Mouse (Mus musculus): ENCODE results near the gene Il15. TPM values are rescaled to one million over a fixed set of nuclear protein-coding genes. Genes with fewer than 3 reads are reported as not detected.

The Il15 gene
- polyA plus RNA-seq, 1 experiment: 21.8 TPM

DNA sequence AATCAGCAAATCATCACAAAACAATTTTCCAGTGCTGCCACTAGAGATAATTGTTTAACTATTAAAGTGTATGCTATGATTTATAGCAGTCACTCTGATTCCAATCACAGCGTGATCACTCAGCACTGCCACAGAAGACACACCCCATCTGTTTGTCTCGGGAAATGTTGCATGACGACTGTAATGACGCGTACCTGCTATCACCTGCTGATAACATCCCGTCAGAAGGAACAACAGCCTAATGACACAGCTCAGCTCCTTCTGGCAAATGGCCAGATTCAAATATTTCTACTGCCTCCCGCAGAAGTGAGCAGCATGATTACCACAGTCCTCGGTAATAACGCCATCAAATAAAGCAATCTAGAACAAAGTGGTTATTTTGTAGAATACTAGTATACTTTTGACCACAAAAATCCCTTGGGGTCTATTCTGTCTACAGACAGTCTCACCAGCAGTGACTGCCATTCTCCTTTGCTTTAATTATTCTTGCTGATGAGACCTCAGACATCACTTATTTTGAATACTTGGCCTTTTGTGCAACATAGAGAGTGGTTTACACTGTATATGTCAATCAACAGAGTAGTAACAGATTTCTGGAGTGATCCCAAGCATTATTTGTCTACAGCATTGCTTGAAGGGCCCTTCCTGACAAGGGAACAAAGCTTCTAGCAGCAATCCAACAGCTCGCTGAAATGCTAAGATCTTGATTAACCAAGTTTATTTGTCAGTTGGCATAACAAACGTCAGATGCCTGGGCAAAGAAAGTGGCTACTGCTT lies 18.4 kb downstream of the Il15 start:
- TF ChIP-seq CTCF (IDR thresholded peaks at IDR 0.05; ENCODE audit: control insufficient read depth, insufficient read depth, low read length) (no peak), POLR2A (IDR thresholded peaks at IDR 0.05; ENCODE audit: borderline replicate concordance, control insufficient read depth, low read depth, low read length) (no peak)
- Histone ChIP-seq H3K4me3 (replicated peaks; ENCODE audit: control insufficient read depth, low read depth, low read length) (no peak overlapping the region), H3K27ac (ENCODE audit: control insufficient read depth, insufficient read depth, low read depth, low read length, poor library complexity) (no peak overlapping the region), H3K4me1 (ENCODE audit: control insufficient read depth, insufficient read depth, low read length) (peaks cover 2% of the 10 kb centered on the region)
- WGBS: 46% methylated on average over 11 of the region's 11 CpGs

DNA sequence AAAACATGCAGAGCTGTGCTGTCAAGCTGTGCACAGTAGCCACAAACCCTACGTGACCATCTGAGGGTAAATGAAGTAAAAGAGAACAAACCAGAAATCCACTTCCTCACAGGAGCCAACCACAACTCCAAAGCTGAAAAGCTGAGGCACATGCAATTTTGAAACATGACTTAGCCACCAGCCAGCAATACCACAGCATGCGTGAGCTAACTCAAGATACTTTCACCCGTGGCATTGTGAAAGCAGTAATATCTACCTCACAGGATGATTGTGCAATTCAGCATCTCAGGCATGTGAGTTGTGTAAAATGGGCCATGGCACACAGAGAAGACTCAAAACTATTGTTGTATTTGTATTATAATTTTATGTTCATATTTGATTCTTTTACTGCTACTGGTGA lies 19.7 kb downstream of the Il15 start:
- H3K4me1 ChIP-seq (ENCODE audit: control insufficient read depth, insufficient read depth, low read length): peaks cover 2% of the 10 kb centered on the region
- 4% methylated on average over 3 of the region's 3 CpGs for WGBS

DNA sequence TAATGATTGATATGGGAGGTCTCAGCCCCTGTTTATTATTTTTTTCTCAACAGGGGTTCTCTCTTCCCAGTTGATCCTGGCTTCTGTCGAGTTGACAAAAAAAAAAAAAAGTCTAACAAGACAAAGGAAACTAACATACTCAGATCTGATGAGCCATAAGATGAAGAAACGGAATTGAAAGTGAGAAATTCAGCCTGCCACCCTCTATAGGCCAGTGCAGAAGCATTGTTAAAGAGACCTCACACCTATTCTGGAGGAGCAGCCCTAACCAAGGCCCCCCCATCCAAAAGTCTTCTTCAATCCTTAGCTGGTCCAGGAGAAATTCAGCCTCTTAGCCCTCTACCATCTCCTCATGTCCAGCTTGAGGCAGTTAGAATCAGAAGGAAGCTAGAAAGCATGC lies 20.7 kb downstream of the Il15 start:
- H3K27ac ChIP-seq (ENCODE audit: control insufficient read depth, insufficient read depth, low read depth, low read length, poor library complexity): no peak overlapping the region; the same call in 1 of the 2 replicates
- WGBS: 31% methylated on average over 2 of the region's 2 CpGs
- H3K4me3 ChIP-seq (replicated peaks; ENCODE audit: control insufficient read depth, low read depth, low read length): no peak overlapping the region
- H3K4me1 ChIP-seq (ENCODE audit: control insufficient read depth, insufficient read depth, low read length): peaks cover 2% of the 10 kb centered on the region
- TF ChIP-seq POLR2A (IDR thresholded peaks at IDR 0.05; ENCODE audit: borderline replicate concordance, control insufficient read depth, low read depth, low read length) (no peak), CTCF (IDR thresholded peaks at IDR 0.05; ENCODE audit: control insufficient read depth, insufficient read depth, low read length) (no peak)

More for the DNA sequence above, 19.7 kb downstream of the Il15 start:
- Histone ChIP-seq H3K4me3 (replicated peaks; ENCODE audit: control insufficient read depth, low read depth, low read length) (no peak overlapping the region), H3K27ac (ENCODE audit: control insufficient read depth, insufficient read depth, low read depth, low read length, poor library complexity) (no peak overlapping the region)
- TF ChIP-seq CTCF (IDR thresholded peaks at IDR 0.05; ENCODE audit: control insufficient read depth, insufficient read depth, low read length) (no peak), POLR2A (IDR thresholded peaks at IDR 0.05; ENCODE audit: borderline replicate concordance, control insufficient read depth, low read depth, low read length) (no peak)

DNA sequence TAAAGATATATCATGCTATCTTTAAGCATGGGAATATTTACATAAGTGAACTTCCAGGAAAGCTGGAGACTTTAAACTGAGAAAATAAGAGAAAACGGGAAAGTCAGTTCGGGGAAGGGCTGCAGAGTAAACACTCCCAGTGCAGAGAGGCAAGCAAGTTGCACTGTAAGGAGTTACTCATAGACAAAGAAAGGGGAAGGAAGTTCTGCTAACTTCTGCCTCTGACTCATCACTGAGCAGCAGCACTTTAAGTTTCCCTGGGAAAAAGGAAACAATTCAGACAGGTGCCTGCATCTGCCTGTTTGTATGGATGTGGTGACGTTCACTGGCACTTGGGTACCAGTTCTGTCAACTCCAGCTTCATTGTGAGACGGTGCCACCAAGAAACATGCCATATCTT lies 28.6 kb downstream of the Il15 start:
- peaks cover 3% of the 10 kb centered on the region; the same call in 1 of the 2 replicates for H3K4me1 ChIP-seq (ENCODE audit: control insufficient read depth, insufficient read depth, low read length)
- H3K4me3 ChIP-seq (replicated peaks; ENCODE audit: control insufficient read depth, low read depth, low read length): no peak overlapping the region
- TF ChIP-seq POLR2A (IDR thresholded peaks at IDR 0.05; ENCODE audit: borderline replicate concordance, control insufficient read depth, low read depth, low read length): no peak
- no peak for TF ChIP-seq CTCF (IDR thresholded peaks at IDR 0.05; ENCODE audit: control insufficient read depth, insufficient read depth, low read length)
- H3K27ac ChIP-seq (ENCODE audit: control insufficient read depth, insufficient read depth, low read depth, low read length, poor library complexity): no peak overlapping the region; the same call in 1 of the 2 replicates
- WGBS: 4% methylated on average over 4 of the region's 4 CpGs

DNA sequence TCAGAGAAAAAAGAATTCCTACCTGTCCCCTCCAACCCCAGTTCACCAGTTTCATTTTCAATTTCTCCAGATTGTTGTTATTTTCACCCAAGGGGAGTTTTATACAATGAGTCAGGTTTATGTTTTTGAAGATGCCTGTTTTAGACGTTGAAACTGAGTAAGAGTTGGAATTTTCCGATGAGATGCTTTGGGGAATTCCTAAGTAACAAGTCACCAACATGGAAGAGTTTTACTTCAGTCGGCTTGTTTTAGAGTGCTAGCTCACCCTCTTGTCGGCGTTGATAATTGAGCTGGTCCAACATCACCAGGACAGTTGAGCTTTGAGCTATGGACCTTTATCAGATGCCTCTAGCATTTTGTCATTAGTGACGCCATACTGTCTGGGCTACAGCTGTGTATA lies 30.2 kb downstream of the Il15 start:
- no peak overlapping the region for H3K4me3 ChIP-seq (replicated peaks; ENCODE audit: control insufficient read depth, low read depth, low read length)
- H3K4me1 ChIP-seq (ENCODE audit: control insufficient read depth, insufficient read depth, low read length): peaks cover 3% of the 10 kb centered on the region; the same call in 1 of the 2 replicates
- TF ChIP-seq CTCF (IDR thresholded peaks at IDR 0.05; ENCODE audit: control insufficient read depth, insufficient read depth, low read length) (no peak), POLR2A (IDR thresholded peaks at IDR 0.05; ENCODE audit: borderline replicate concordance, control insufficient read depth, low read depth, low read length) (no peak)
- H3K27ac ChIP-seq (ENCODE audit: control insufficient read depth, insufficient read depth, low read depth, low read length, poor library complexity): no peak overlapping the region
- 74% methylated on average over 6 of the region's 6 CpGs for WGBS

DNA sequence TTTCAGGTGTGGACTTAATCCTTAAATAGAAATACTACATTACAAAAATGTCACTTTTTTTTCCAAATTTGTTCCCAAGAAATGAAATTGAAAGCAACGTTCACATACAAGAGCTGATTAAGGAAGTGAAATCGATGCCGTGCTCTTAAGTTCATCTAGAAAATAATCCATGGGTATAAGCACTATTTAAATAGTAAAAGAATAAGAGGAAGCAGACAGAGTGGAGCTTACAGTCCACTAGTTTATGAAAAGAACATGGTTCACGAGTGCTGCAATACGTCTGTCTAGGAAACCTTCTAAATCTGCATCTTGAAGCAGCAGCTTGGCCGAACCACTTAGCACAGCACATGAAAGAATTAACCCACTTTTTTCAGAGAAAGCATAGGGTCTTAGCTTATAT lies 32.4 kb downstream of the Il15 start:
- H3K4me1 ChIP-seq (ENCODE audit: control insufficient read depth, insufficient read depth, low read length): peaks cover 3% of the 10 kb centered on the region; the same call in 1 of the 2 replicates
- H3K27ac ChIP-seq (ENCODE audit: control insufficient read depth, insufficient read depth, low read depth, low read length, poor library complexity): no peak overlapping the region
- no peak overlapping the region for H3K4me3 ChIP-seq (replicated peaks; ENCODE audit: control insufficient read depth, low read depth, low read length)
- TF ChIP-seq CTCF (IDR thresholded peaks at IDR 0.05; ENCODE audit: control insufficient read depth, insufficient read depth, low read length) (no peak), POLR2A (IDR thresholded peaks at IDR 0.05; ENCODE audit: borderline replicate concordance, control insufficient read depth, low read depth, low read length) (no peak)
- WGBS: 15% methylated on average over 6 of the region's 6 CpGs

DNA sequence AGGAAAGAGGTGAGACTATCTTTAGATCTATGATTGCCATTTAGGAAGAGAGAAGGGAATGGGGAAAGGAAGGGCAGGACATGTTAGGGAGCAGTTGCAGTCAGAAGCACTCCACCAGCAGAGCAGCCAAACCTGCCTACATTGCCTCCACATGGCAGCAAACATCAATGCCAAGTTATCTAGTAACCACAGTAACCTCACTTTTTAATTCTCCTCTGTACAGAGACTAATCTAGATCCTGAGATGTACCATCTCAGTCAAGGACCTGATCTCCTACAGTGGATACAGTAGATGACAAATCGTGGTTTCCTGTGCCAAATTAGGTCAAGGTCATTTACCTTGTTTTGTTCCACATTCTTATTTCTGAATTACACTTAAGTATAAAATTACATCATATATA lies 42.0 kb downstream of the Il15 start:
- no peak for TF ChIP-seq CTCF (IDR thresholded peaks at IDR 0.05; ENCODE audit: control insufficient read depth, insufficient read depth, low read length)
- TF ChIP-seq POLR2A (IDR thresholded peaks at IDR 0.05; ENCODE audit: borderline replicate concordance, control insufficient read depth, low read depth, low read length): no peak
- H3K4me3 ChIP-seq (replicated peaks; ENCODE audit: control insufficient read depth, low read depth, low read length): no peak overlapping the region
- peaks cover 2% of the 10 kb centered on the region; the same call in 1 of the 2 replicates for H3K4me1 ChIP-seq (ENCODE audit: control insufficient read depth, insufficient read depth, low read length)
- WGBS: 60% methylated on average over 1 of the region's 1 CpGs
- H3K27ac ChIP-seq (ENCODE audit: control insufficient read depth, insufficient read depth, low read depth, low read length, poor library complexity): no peak overlapping the region

DNA sequence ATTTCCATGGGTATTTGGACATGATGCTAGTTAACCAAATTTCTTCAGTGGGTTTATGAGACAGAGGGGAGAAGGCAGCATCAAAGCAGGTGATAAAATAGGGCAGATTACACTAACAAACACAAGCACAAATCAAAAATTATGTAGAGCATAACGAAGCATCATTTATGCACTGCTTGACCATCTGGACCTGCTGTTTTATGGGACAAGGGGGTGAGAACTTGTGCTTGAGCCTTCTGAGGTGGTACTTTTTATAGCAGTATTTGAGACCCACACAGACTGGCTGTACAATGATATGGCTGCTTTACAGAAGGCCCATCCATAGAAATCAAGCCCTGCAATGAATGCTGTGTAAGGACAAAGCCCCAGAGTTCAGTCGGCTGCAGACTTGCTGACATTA lies 46.9 kb downstream of the Il15 start:
- H3K4me1 ChIP-seq (ENCODE audit: control insufficient read depth, insufficient read depth, low read length): peaks cover 2% of the 10 kb centered on the region; the same call in 1 of the 2 replicates
- H3K4me3 ChIP-seq (replicated peaks; ENCODE audit: control insufficient read depth, low read depth, low read length): no peak overlapping the region
- no peak for TF ChIP-seq POLR2A (IDR thresholded peaks at IDR 0.05; ENCODE audit: borderline replicate concordance, control insufficient read depth, low read depth, low read length)
- no peak for TF ChIP-seq CTCF (IDR thresholded peaks at IDR 0.05; ENCODE audit: control insufficient read depth, insufficient read depth, low read length)
- no peak overlapping the region for H3K27ac ChIP-seq (ENCODE audit: control insufficient read depth, insufficient read depth, low read depth, low read length, poor library complexity)
- WGBS: 73% methylated on average over 2 of the region's 2 CpGs
